Mouse (Mus musculus): ENCODE measurements around the gene L3mbtl2. TPM values are rescaled to one million over a fixed set of nuclear protein-coding genes. Genes with fewer than 3 reads are reported as not detected.

Gene L3mbtl2
- polyA plus RNA-seq, 1 experiment from 2014 or later: 21.7 TPM

DNA sequence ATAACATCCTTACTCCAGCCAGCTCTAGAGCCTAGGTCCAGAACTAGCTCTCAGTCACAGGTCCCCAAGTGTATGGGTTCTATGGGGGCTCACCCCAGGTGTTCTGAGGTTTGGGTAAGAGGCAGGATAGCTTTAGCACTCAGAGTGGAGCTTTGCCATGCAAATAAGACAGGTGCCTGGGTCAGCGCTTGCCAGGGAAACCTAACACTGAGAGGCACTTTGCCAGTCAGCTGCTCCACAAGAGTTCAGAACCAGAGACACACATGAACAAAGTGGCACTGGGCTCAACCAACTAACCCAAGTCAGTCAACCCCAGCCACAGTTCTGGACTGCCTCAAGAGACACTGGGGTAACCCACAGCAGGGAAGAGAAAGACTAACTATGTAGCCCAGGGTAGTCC is 46.0 kb downstream of the L3mbtl2 start:
- Histone ChIP-seq H3K9ac (no peak overlapping the region), H3K4me2 (no peak overlapping the region), H3K27ac (no peak overlapping the region), H3K36me3 (peaks cover 95% of the 10 kb centered on the region), H3K9me3 (replicated peaks) (no peaks in the 10 kb centered on the region), H3K4me1 (replicated peaks) (no peaks in the 10 kb centered on the region; the same call in 1 of the 2 replicates), H3K27me3 (no peaks in the 10 kb centered on the region), H3K4me3 (replicated peaks) (no peak overlapping the region)
- 94% methylated on average over 1 of the region's 1 CpGs for WGBS (ENCODE audit: insufficient replicate concordance)
- DNase-seq: no peak
- ATAC-seq (ENCODE audit: low read depth): no peak

DNA sequence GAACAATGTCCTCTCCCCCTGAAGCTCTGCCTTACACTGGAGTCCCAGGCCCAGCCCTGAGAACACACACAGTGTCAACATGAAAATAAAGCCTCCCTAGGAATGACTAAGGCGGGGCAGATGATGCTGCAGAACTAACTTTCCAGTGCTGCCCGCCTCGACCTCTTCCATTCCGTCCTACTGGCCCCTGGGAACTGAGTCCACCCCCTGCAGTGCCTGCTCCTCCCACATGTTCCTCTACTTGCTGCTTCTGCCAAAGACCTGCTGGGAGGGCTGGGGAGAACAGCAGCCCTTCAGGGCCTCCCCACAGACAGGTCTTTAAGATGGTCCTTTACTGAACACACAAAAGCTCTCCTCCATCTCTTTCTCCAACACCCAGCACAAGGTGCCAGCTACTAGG is 47.1 kb downstream of the L3mbtl2 start:
- H3K4me3 ChIP-seq (replicated peaks): no peak overlapping the region
- ATAC-seq (ENCODE audit: low read depth) (no peak), DNase-seq (no peak)
- no peaks in the 10 kb centered on the region for H3K27me3 ChIP-seq
- H3K9ac ChIP-seq: no peak overlapping the region
- H3K36me3 ChIP-seq: peaks cover 95% of the 10 kb centered on the region
- no peak overlapping the region for H3K4me2 ChIP-seq
- H3K27ac ChIP-seq: no peak overlapping the region
- H3K4me1 ChIP-seq (replicated peaks): no peaks in the 10 kb centered on the region; the same call in 1 of the 2 replicates
- H3K9me3 ChIP-seq (replicated peaks): no peaks in the 10 kb centered on the region
- 79% methylated on average over 4 of the region's 4 CpGs for WGBS (ENCODE audit: insufficient replicate concordance)

DNA sequence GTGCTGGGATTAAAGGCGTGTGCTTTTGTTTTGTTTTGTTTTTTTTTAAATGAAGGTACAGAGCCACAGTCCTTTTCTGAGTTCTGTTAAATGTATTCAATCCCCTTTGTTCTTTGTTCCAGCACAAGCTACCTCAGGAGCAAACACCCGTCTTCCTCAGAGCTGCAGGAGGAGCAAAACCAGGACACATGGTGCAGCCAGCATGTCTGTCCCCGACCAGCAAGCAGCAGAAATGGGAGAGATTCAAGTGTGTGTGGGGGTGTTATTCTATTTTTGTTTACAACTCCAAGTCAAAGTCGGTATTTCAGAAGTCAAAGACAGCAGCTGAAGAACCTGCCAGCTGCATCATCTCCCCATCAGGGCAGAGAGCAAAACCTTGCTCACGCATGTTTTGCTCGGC is 50.1 kb downstream of the L3mbtl2 start:
- Histone ChIP-seq H3K4me2 (no peak overlapping the region), H3K4me3 (replicated peaks) (no peak overlapping the region), H3K27me3 (no peaks in the 10 kb centered on the region), H3K4me1 (replicated peaks) (no peaks in the 10 kb centered on the region; the same call in 1 of the 2 replicates), H3K9me3 (replicated peaks) (no peaks in the 10 kb centered on the region), H3K27ac (no peak overlapping the region), H3K9ac (no peak overlapping the region), H3K36me3 (peaks cover 95% of the 10 kb centered on the region)
- WGBS (ENCODE audit: insufficient replicate concordance): 85% methylated on average over 6 of the region's 6 CpGs
- ATAC-seq (ENCODE audit: low read depth) (no peak), DNase-seq (no peak)

- no peak overlapping the region for H3K4me2 ChIP-seq
- 90% methylated on average over 9 of the region's 9 CpGs for WGBS (ENCODE audit: insufficient replicate concordance)
- no peak for ATAC-seq (ENCODE audit: low read depth)
Observed at GRCm38 (mm10) chr15:81718336-81719138, 54.8 kb downstream of the L3mbtl2 start.

DNA sequence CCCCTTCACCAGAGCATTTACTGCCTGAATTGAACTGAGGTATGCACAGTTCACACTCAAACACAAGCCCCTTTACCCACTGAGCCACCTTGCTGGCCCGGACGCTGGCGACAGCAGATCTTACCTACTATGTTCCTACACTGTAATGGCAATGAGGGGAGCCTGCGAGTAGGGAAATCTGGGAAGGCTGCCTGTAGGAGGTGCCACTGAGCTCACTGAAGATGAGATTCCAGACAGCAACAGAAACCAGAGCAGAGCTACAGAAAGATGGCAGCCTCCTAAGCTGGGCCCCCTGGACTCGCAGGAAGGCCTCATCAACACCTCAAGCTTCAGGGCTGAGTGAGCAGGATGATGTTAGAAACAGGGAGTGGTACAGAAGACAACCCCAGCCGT is 55.4 kb downstream of the L3mbtl2 start:
- 93% methylated on average over 6 of the region's 6 CpGs for WGBS (ENCODE audit: insufficient replicate concordance)
- Histone ChIP-seq H3K9me3 (replicated peaks) (no peaks in the 10 kb centered on the region), H3K27me3 (no peaks in the 10 kb centered on the region), H3K9ac (no peak overlapping the region), H3K4me1 (replicated peaks) (no peaks in the 10 kb centered on the region), H3K4me3 (replicated peaks) (no peak overlapping the region), H3K36me3 (peaks cover 96% of the 10 kb centered on the region), H3K4me2 (no peak overlapping the region), H3K27ac (no peak overlapping the region)
- ATAC-seq (ENCODE audit: low read depth): no peak
- no peak for DNase-seq

More at GRCm38 (mm10) chr15:81718336-81719138, 54.8 kb downstream of the L3mbtl2 start:
- no peak overlapping the region for H3K27ac ChIP-seq
- H3K4me1 ChIP-seq (replicated peaks): no peaks in the 10 kb centered on the region
- no peak overlapping the region for H3K4me3 ChIP-seq (replicated peaks)
- no peak for DNase-seq
- H3K36me3 ChIP-seq: peaks cover 96% of the 10 kb centered on the region
- H3K9me3 ChIP-seq (replicated peaks): no peaks in the 10 kb centered on the region
- H3K9ac ChIP-seq: no peak overlapping the region
- no peaks in the 10 kb centered on the region for H3K27me3 ChIP-seq

DNA sequence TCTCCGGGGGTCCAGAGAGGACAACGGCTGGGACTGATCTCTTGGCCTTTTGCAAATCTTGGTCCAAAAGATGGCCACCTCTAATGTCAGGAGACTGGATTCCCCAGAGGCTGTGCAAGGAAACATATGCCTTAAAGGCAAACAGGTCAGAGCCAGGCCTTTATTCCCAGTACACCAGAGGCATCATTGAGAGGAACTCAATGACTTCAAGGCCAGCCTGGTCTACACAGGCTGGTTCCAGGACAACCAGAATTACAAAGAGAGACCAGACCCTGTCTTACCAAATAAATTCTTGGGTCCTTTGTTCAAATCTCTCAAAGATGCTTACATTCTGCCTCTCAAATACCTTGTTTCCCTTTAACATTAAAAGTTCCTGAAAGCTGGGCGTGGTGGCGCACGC is 58.7 kb downstream of the L3mbtl2 start:
- DNase-seq (no peak), ATAC-seq (ENCODE audit: low read depth) (no peak)
- no peak overlapping the region for H3K4me2 ChIP-seq
- no peak overlapping the region for H3K9ac ChIP-seq
- 90% methylated on average over 5 of the region's 5 CpGs for WGBS (ENCODE audit: insufficient replicate concordance)
- no peak overlapping the region for H3K4me3 ChIP-seq (replicated peaks)
- H3K27ac ChIP-seq: no peak overlapping the region
- H3K36me3 ChIP-seq: peaks cover 96% of the 10 kb centered on the region
- H3K4me1 ChIP-seq (replicated peaks): peaks cover 16% of the 10 kb centered on the region
- H3K27me3 ChIP-seq: no peaks in the 10 kb centered on the region
- no peaks in the 10 kb centered on the region for H3K9me3 ChIP-seq (replicated peaks)

DNA sequence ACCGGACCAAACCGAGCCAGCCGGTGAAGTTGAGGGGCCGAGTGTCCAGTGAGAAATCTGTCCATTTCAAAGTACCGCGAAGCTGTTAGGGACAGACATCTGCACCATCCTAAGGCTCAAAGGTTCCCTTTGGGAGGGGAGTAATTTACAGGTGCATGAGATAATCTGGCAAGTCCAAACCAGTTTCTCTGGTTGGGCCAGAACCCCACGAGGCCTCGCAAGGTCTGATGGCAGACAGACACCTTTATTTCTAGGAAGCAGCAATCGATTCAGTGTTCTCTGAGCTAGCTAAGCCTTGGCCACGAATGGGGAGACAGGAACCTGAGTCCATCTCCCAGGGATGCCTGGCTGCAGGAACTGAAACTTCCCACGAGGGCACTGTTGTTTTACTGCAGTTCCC is 60.0 kb downstream of the L3mbtl2 start:
- no peak overlapping the region for H3K4me3 ChIP-seq (replicated peaks)
- no peak overlapping the region for H3K9ac ChIP-seq
- ATAC-seq (ENCODE audit: low read depth) (no peak), DNase-seq (no peak)
- H3K27me3 ChIP-seq: no peaks in the 10 kb centered on the region
- H3K4me1 ChIP-seq (replicated peaks): peaks cover 29% of the 10 kb centered on the region
- H3K27ac ChIP-seq: no peak overlapping the region
- 88% methylated on average over 11 of the region's 11 CpGs for WGBS (ENCODE audit: insufficient replicate concordance)
- H3K36me3 ChIP-seq: peaks cover 83% of the 10 kb centered on the region
- no peak overlapping the region for H3K4me2 ChIP-seq
- H3K9me3 ChIP-seq (replicated peaks): no peaks in the 10 kb centered on the region

DNA sequence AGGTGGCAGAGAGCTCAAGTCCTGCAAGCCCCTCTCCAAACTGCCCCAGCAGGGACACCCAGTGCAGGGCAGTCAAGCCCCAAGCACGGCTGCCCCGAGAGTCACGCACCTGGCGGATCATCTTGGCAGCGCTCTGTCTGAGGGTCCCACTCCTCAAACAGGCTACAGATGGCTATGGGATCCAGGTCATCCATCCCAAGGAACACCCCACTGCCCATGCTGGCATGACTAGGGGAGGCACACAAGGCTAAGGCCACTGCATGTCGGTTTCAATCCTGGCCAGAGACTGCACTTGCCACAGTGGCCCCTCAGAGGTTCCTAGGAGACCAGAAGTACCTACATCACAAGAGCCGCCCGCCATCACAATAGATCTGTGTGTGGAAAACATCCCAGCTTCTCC is 62.3 kb downstream of the L3mbtl2 start:
- Histone ChIP-seq H3K4me3 (replicated peaks) (no peak overlapping the region), H3K4me1 (replicated peaks) (peaks cover 30% of the 10 kb centered on the region), H3K4me2 (no peak overlapping the region), H3K27ac (no peak overlapping the region), H3K9me3 (replicated peaks) (no peaks in the 10 kb centered on the region), H3K27me3 (no peaks in the 10 kb centered on the region), H3K9ac (no peak overlapping the region), H3K36me3 (peaks cover 60% of the 10 kb centered on the region)
- WGBS (ENCODE audit: insufficient replicate concordance): 96% methylated on average over 8 of the region's 8 CpGs
- ATAC-seq (ENCODE audit: low read depth) (no peak), DNase-seq (no peak)

- ATAC-seq (ENCODE audit: low read depth) (peak; percentile 62), DNase-seq (peak; percentile 50)
- Histone ChIP-seq H3K9ac (peak overlapping the region; percentile 98), H3K36me3 (peaks cover 26% of the 10 kb centered on the region), H3K27ac (peak overlapping the region; percentile 93), H3K4me2 (peak overlapping the region; percentile 93), H3K27me3 (peaks cover 6% of the 10 kb centered on the region; the same call in 1 of the 2 replicates), H3K9me3 (replicated peaks) (no peaks in the 10 kb centered on the region), H3K4me1 (replicated peaks) (peaks cover 30% of the 10 kb centered on the region), H3K4me3 (replicated peaks) (peak overlapping the region; percentile 100)
- WGBS (ENCODE audit: insufficient replicate concordance): under 1% methylated on average over 49 of the region's 49 CpGs
Observed at GRCm38 (mm10) chr15:81729241-81729791, 65.6 kb downstream of the L3mbtl2 start.

DNA sequence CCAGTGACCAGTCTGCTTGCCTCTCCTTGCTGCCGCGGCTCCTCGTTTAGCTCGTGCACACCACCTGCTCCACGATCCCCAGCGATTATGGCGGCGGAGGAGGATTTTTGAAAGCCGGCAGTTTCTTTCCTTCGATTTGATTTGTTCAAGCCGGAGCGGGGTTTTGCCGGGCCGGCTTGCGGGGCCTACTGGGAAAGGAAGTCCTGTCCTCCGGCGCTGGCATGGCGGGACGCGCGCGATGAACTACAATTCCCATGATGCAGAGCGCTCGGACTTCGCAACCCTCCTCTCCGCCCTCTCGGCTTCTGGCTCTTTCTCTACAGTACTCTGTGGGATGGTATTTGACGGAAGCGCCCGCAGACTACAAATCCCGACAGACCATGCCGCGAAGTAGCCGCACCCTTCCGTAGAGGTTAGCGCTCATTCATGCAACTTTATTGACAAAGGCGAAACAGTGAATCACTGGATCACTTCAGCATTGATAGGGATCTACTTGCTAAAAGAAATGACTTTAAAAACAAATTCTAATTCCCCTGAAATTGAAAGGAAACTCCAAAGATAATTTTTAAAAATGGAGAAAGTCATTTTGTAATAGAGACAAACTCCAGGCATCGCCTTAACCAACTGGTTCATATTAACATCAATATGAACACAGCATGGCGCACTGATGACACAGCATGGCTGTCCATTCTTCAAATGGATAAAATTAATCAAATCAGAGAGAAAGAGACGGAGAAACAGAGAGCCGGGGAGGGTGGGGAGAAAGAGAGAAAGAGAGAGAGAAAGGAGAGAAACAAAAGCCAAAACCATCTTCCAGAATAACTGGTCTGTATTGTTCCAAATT is 66.3 kb downstream of the L3mbtl2 start:
- peak; percentile 97 for ATAC-seq (ENCODE audit: low read depth)
- Histone ChIP-seq H3K9me3 (replicated peaks) (no peaks in the 10 kb centered on the region), H3K4me2 (peak overlapping the region; percentile 93), H3K4me3 (replicated peaks) (peak overlapping the region; percentile 100), H3K9ac (peak overlapping the region; percentile 98), H3K36me3 (peaks cover 19% of the 10 kb centered on the region), H3K27ac (peak overlapping the region; percentile 93), H3K4me1 (replicated peaks) (peaks cover 33% of the 10 kb centered on the region), H3K27me3 (peaks cover 6% of the 10 kb centered on the region; the same call in 1 of the 2 replicates)
- 5% methylated on average over 41 of the region's 41 CpGs for WGBS (ENCODE audit: insufficient replicate concordance)
- DNase-seq: peak; percentile 99

- no peaks in the 10 kb centered on the region for H3K36me3 ChIP-seq
- peaks cover 3% of the 10 kb centered on the region; the same call in 1 of the 2 replicates for H3K4me1 ChIP-seq (replicated peaks)
- H3K4me2 ChIP-seq: no peak overlapping the region
- no peaks in the 10 kb centered on the region for H3K9me3 ChIP-seq (replicated peaks)
- no peak overlapping the region for H3K9ac ChIP-seq
- H3K27ac ChIP-seq: no peak overlapping the region
- H3K27me3 ChIP-seq: peaks cover 11% of the 10 kb centered on the region; the same call in 1 of the 2 replicates
- DNase-seq (no peak), ATAC-seq (ENCODE audit: low read depth) (no peak)
- no peak overlapping the region for H3K4me3 ChIP-seq (replicated peaks)
- WGBS (ENCODE audit: insufficient replicate concordance): 41% methylated on average over 3 of the region's 3 CpGs
Observed at GRCm38 (mm10) chr15:81735075-81735474, 71.4 kb downstream of the L3mbtl2 start.
